Mouse (Mus musculus) heart, embryonic 13.5 days (tissue): ENCODE results near the gene Acvrl1. TPM values are rescaled to one million over a fixed set of nuclear protein-coding genes. Genes with fewer than 3 reads are reported as not detected.

Experiments
- ATAC-seq: fragments of 200-750 bp; cut with Nextera tagmentation; 2 replicates; pipeline ENCODE4 v1.8.0; 2017; ENCODE audit warnings: moderate TSS enrichment; ENCODE audit not compliant: insufficient number of reproducible peaks, low FRiP score, low TSS enrichment; ENCODE audit errors: extremely low read depth
- H3K27ac ChIP-seq: fragments of 300-500 bp; sonication (generic); replicated peaks from 2 replicates; pipeline ENCODE4 v1.5.1; 2015; ENCODE audit warnings: moderate library complexity, mild to moderate bottlenecking, inconsistent platforms
- H3K27me3 ChIP-seq: fragments of 300-500 bp; sonication (generic); replicated peaks from 2 replicates; pipeline ENCODE4 v1.6.1; 2015; ENCODE audit warnings: mild to moderate bottlenecking, inconsistent platforms
- H3K36me3 ChIP-seq: fragments of 300-500 bp; sonication (generic); 2 replicates; pipeline ENCODE4 v1.6.1; 2015; ENCODE audit warnings: mild to moderate bottlenecking, inconsistent platforms
- H3K4me1 ChIP-seq: fragments of 300-500 bp; sonication (generic); 2 replicates; pipeline ENCODE4 v1.6.1; 2015; ENCODE audit warnings: inconsistent platforms
- H3K4me2 ChIP-seq: fragments of 300-500 bp; sonication (generic); 2 replicates; pipeline ENCODE4 v1.6.1; 2015; ENCODE audit warnings: inconsistent platforms, mild to moderate bottlenecking, moderate library complexity
- H3K4me3 ChIP-seq: fragments of 300-500 bp; sonication (generic); 2 replicates; pipeline ENCODE4 v1.5.1; 2015; ENCODE audit warnings: moderate library complexity, mild to moderate bottlenecking, inconsistent platforms
- H3K9ac ChIP-seq: fragments of 300-500 bp; sonication (generic); 2 replicates; pipeline ENCODE4 v1.6.1; 2015; ENCODE audit warnings: inconsistent platforms, mild to moderate bottlenecking, moderate library complexity
- H3K9me3 ChIP-seq: fragments of 300-500 bp; sonication (generic); 2 replicates; pipeline ENCODE4 v1.6.1; 2016; ENCODE audit warnings: inconsistent platforms
- WGBS: fragments of 180-500 bp; shearing (Covaris S2); methylation state at CpG from one replicate; pipeline ENCODE4 v1.1.7; 2015; ENCODE audit warnings: mixed read lengths; 5-methylcytosine and 5-hydroxymethylcytosine counted together
- polyA plus RNA-seq: library from polyadenylated mRNA; unstranded; fragments of >200 nt; fragmentation: Nextera tagmentation; extraction: Ambion mirVana; gene quantifications from 2 replicates; pipeline ENCODE4 v1.2.1, GENCODE M21; 2015

The Acvrl1 gene
- polyA plus RNA-seq, 1 experiment from 2014 or later, result 7.0 TPM

DNA sequence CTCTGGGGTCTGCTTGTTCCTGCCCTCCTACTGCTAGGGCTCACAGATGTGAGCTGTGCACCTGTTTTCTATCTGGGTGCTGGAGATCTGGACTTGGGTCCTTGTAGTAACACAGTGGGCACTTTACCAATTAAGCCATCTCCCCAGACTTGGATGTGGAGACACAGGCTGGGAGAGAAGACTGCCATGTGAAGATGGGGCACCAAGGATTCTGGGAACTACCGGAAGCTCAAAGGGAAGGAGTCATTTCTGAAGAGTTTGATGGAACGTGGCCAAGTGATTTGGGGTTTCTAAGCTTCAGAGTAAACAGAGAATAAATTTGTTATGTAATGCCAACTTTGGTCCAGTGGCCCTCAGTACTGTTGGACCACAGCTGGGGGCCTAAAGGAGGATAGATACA, 43.7 kb downstream of the Acvrl1 start:
- Histone ChIP-seq H3K27ac (no peak overlapping the region), H3K36me3 (no peaks in the 10 kb centered on the region), H3K4me2 (no peak overlapping the region), H3K9ac (no peak overlapping the region), H3K4me3 (no peak overlapping the region), H3K4me1 (peaks cover 33% of the 10 kb centered on the region), H3K9me3 (no peaks in the 10 kb centered on the region), H3K27me3 (0 out of 2 replicates have a peak, but pooled peaks cover 6% of the 10 kb centered on the region)
- WGBS, result 91% methylated on average over 2 of the region's 2 CpGs
- ATAC-seq, result no peak

DNA sequence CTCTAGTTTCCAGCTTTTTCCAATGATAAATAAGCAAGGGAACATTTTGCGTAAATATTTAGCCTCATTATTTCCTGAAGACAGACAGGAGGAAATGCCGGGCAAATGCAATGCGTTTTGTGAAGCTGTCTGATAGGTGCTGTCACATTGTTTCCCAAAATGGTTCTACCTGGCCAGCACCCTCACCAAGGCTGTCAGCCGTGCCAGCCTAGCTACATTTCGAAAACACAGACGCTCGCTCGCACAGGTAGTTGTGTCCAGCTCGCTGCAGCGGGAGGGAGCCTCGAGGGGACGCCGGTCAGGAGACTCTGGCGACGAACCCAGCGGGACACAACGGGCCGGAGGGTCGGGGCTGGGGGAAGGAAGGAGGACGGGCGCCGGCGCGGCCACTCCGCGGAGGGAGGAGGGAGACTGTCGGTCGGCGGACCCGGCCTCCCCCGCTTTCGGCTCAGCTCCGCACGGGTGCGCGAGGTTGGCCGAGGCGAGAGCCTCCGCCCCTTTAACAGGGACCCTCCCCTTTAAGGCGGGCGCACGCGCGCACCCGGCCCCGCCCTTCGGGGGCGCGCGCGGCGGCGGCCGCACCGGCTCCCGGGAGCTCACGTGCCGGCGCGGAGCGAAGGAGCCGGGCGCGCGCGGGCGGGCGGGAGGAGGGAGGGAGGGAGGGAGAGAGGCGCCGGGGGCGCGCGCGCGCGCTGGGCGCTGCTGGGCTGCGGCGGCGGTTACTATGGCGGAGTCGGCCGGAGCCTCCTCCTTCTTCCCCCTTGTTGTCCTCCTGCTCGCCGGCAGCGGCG, 45.3 kb downstream of the Acvrl1 start, which contains the start of gene Acvr1b:
TSS of gene Acvr1b (plus strand) at position 647 of the 791 bp plus-strand sequence.
- ATAC-seq, result peak; percentile 90
- H3K36me3 ChIP-seq, result no peaks in the 10 kb centered on the region
- peak within 1 kb of the TSS; percentile 93 for H3K27ac ChIP-seq
- H3K9me3 ChIP-seq, result no peaks in the 10 kb centered on the region
- peak within 1 kb of the TSS; percentile 90 for H3K4me3 ChIP-seq
- no peaks in the 10 kb centered on the region for H3K27me3 ChIP-seq
- under 1% methylated on average over 52 of the region's 87 CpGs for WGBS
- peak within 1 kb of the TSS; percentile 94 for H3K4me2 ChIP-seq
- peaks cover 48% of the 10 kb centered on the region for H3K4me1 ChIP-seq
- peak within 1 kb of the TSS; percentile 98 for H3K9ac ChIP-seq

DNA sequence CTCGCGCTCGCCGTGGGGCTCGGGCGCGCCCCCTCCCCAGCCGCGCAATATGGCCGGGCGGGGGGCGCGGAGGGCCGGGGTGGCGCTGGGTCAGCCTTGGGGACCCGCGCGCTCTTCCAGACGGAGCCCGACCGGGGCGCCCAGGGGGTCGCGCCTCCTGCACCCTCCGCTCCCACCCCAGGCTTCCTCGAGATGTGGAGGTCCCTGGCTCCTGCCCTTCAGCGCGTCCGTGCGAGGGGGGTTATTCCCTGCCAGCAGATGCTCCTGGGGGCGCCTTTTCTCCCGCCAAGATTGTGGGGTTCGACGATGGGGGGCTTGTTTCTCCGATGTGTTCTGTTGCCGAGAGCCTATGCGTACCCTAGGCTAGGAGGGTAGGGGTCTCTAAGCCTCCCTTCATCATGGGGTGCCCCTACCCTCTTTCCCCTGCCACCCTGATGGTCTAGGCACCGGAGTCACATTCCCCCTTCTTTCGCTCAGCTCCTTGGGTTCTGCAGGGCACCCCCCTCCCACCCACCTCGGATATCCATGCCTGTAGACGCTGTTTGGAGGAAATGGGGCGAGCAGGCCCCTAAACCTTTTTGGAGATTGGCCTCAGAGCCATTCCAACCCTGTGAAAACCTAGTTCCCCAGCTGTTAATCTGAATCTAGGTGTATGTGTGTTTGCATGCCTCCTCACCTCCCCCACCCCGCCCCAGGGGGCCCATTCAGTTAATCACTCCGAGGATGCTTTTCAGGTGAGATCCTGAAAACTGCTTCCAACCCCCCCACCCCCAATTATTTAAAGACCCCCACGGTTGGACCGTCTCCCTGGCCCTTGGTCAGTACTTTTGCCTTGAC, 46.2 kb downstream of the Acvrl1 start:
- peak; percentile 22 for ATAC-seq
- peaks cover 57% of the 10 kb centered on the region for H3K4me1 ChIP-seq

DNA sequence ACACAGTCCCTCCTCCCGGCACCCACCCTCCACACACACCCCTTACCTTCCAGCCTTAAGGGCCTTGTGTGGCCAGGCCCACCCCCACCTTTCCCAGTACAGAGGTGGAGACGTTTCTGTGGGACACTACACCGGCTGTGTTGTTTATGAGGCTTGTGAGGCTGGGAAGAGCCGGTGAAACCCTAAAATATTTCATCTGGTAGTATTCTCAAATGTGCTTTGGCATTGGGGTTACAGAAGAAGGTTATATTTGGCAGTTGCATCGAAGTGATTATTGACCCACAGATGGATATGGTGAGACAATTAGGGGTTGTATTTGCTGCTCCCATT, 46.8 kb downstream of the Acvrl1 start:
- Histone ChIP-seq H3K9ac (peak overlapping the region; percentile 98), H3K4me1 (peaks cover 62% of the 10 kb centered on the region), H3K27ac (peak overlapping the region; percentile 93), H3K27me3 (no peaks in the 10 kb centered on the region), H3K4me2 (peak overlapping the region; percentile 94), H3K4me3 (peak overlapping the region; percentile 90), H3K9me3 (no peaks in the 10 kb centered on the region), H3K36me3 (no peaks in the 10 kb centered on the region)
- 9% methylated on average over 5 of the region's 5 CpGs for WGBS
- no peak for ATAC-seq

More for the DNA sequence above, 46.2 kb downstream of the Acvrl1 start:
- Histone ChIP-seq H3K9me3 (no peaks in the 10 kb centered on the region), H3K4me2 (peak overlapping the region; percentile 94), H3K27me3 (no peaks in the 10 kb centered on the region), H3K9ac (peak overlapping the region; percentile 98), H3K36me3 (no peaks in the 10 kb centered on the region), H3K27ac (peak overlapping the region; percentile 93), H3K4me3 (peak overlapping the region; percentile 90)
- WGBS, result 1% methylated on average over 25 of the region's 46 CpGs

DNA sequence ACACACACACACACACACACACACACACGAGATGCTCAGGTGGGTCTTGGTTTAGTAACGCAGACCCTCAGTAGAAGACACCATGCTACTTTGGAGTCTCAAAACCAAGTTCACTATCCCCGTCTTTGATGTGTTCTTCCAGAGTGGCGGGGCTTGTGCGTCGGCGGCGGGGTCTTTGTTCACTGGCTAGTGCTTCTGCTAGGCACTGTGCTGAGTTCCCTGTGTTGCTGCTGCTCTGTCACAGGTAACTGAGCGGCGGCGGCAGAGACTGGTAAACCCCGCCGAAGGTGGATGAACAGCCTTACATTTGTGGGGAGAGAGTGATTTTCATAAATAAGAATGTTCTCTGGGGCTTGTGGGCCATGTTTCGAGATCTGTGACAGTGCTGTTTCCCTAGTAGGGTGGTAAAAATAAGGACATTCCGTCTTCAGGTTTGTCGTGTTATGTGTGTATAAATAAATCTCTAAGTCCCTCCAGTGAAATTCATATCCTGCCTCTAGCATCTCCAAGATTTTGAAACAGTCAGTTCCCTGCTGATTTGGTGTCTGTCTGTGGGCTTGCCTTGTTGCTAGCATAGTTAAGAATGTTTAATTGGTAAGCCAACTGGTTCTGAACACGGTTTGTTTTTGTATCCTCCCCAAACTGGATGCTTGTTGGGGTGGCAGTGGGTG, 47.4 kb downstream of the Acvrl1 start:
- H3K4me1 ChIP-seq, result peaks cover 69% of the 10 kb centered on the region

DNA sequence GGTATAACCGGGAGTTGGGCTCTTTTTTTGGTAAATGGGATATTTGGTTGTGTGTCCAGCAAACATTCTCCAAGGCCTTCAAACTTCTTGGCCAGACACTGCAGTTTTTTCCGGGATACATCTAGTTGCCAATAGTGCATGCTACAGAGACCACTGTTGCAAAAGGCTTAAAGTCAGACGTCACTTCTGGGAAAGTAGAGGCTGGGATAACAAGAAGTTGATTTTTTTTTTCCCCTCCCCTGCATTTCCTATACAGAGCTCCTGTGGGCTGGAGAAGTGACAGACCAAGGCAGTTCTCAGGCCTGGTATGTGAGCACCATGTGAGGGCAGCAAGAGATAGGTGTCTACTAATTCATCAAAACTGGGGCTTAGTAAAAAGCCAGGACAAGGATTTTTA, 48.0 kb downstream of the Acvrl1 start:
- Histone ChIP-seq H3K4me3 (peak overlapping the region; percentile 90), H3K27ac (peak overlapping the region; percentile 93), H3K27me3 (no peaks in the 10 kb centered on the region), H3K36me3 (no peaks in the 10 kb centered on the region), H3K4me2 (peak overlapping the region; percentile 94), H3K4me1 (peaks cover 74% of the 10 kb centered on the region), H3K9me3 (no peaks in the 10 kb centered on the region), H3K9ac (peak overlapping the region; percentile 98)
- 29% methylated on average over 3 of the region's 3 CpGs for WGBS
- ATAC-seq, result no peak

More for the DNA sequence above, 47.4 kb downstream of the Acvrl1 start:
- no peaks in the 10 kb centered on the region for H3K9me3 ChIP-seq
- no peak for ATAC-seq
- peak overlapping the region; percentile 93 for H3K27ac ChIP-seq
- no peaks in the 10 kb centered on the region for H3K27me3 ChIP-seq
- WGBS, result 20% methylated on average over 17 of the region's 17 CpGs
- H3K4me3 ChIP-seq, result peak overlapping the region; percentile 90
- H3K9ac ChIP-seq, result peak overlapping the region; percentile 98
- peak overlapping the region; percentile 94 for H3K4me2 ChIP-seq
- H3K36me3 ChIP-seq, result no peaks in the 10 kb centered on the region

DNA sequence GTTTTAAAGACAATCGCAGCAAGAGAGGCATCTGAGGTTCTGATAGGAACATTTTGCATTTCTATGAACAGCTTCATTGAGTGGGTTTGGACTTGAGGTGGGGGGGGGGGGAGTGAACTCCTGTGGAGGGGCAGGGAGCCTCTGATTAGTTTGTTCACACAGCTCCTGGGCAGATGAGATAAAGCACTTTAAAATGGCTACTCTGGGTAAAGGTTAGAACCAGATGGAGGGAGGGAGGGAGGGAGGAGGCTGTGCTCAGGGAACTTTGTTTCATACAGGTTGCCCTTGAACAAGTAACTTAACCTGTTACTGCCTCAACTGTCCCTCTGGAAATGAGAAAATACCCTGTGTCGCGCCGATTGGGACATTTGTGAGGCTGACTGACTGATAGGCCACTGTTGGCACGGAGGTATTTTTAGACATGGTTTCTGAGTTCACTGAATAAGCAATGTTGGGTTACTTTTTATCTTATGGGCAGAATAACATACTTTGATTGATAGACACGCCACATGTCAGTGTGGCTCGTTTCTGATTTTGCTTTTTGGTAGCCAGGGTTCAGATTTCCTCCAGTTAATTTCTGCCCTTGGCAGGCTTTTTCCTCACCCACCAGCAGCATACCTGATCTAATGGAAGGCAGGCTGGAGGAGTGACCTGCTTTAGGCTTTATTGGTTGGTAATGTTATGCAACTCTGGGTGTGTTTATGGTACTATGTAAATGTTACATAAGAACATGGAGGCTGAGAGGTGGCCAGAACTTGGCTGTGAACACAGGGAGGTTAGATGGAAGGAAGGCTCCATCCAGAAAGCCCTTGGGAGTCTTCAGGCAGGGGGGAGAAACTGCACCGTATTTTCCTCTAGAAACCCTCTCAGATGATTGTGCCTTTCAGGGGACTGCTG, 48.7 kb downstream of the Acvrl1 start:
- H3K4me2 ChIP-seq, result peak overlapping the region; percentile 94

DNA sequence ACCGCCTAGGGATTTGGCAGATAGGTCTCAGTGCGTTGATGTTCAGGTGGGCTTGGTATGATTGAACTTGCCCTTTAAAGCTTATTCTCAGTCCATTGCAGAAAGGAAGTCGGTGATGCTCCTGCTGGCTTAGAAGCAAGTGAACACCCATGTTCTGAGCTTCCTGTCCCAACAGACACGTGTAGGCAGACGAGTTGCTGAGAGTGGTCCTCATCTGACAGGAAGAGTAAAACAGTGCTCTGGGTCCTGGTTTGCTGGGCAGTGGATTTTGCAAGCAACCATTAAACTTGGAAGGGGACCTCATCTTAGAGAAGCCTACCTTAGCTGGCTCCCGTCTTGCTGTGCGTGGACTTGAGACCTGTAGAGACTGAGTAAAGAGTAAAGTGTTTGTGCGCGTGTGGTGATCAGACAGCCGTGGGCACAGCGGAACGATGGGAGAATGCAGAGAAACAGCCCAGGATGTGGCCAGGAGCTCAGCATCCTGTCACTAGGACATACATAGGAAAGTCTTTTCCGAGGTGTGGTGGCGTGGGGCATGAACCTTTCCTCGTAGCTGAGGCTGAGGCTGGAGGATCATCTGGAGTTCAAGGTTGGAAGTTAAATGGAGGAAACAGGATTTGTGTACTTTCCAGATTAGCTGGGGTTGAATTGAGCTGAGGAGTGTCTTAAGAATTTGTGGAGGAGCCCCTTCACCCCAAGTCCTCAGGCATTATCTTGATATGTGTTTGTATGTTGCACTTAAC, 52.2 kb downstream of the Acvrl1 start:
- H3K9me3 ChIP-seq, result peaks cover 3% of the 10 kb centered on the region; the same call in 1 of the 2 replicates
- no peak overlapping the region for H3K4me2 ChIP-seq
- H3K4me3 ChIP-seq, result no peak overlapping the region
- peak overlapping the region; percentile 24; the same call in 1 of the 2 replicates for H3K27ac ChIP-seq
- 72% methylated on average over 15 of the region's 15 CpGs for whole genome bisulfite sequencing
- H3K27me3 ChIP-seq, result no peaks in the 10 kb centered on the region
- H3K9ac ChIP-seq, result 0 out of 2 replicates have a peak overlapping the region, but pooled peaks have one; percentile 16
- peaks cover 64% of the 10 kb centered on the region for H3K4me1 ChIP-seq
- ATAC-seq, result no peak
- peaks cover 7% of the 10 kb centered on the region for H3K36me3 ChIP-seq

More for the DNA sequence above, 48.7 kb downstream of the Acvrl1 start:
- Histone ChIP-seq H3K27ac (peak overlapping the region; percentile 93), H3K9ac (peak overlapping the region; percentile 98), H3K9me3 (no peaks in the 10 kb centered on the region), H3K4me3 (peak overlapping the region; percentile 90), H3K36me3 (no peaks in the 10 kb centered on the region), H3K27me3 (no peaks in the 10 kb centered on the region), H3K4me1 (peaks cover 78% of the 10 kb centered on the region)
- no peak for ATAC-seq
- WGBS, result 26% methylated on average over 8 of the region's 8 CpGs

DNA sequence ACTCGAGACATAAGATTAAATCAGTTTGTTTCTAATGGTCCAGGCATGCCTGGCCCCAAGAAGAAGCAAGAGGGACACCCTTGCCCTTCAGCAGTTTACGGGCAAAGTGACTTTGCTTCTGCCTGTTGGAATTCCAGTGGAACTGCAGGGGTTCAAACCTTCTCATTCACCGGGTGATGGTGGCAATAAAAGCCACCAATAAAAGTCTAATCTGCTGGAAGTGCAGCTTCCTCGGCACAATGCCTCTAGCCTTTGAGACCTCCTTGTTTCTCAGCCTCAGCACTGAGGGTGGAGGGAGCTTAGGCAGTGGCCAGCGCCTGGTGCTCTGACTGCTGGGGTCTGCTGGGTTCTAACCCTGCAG, 52.8 kb downstream of the Acvrl1 start:
- Histone ChIP-seq H3K9ac (peak overlapping the region; percentile 52), H3K27ac (peak overlapping the region; percentile 24; the same call in 1 of the 2 replicates), H3K4me1 (peaks cover 58% of the 10 kb centered on the region), H3K4me2 (no peak overlapping the region), H3K4me3 (no peak overlapping the region), H3K9me3 (peaks cover 3% of the 10 kb centered on the region; the same call in 1 of the 2 replicates), H3K36me3 (peaks cover 10% of the 10 kb centered on the region), H3K27me3 (no peaks in the 10 kb centered on the region)
- no peak for ATAC-seq
- 40% methylated on average over 5 of the region's 5 CpGs for WGBS

DNA sequence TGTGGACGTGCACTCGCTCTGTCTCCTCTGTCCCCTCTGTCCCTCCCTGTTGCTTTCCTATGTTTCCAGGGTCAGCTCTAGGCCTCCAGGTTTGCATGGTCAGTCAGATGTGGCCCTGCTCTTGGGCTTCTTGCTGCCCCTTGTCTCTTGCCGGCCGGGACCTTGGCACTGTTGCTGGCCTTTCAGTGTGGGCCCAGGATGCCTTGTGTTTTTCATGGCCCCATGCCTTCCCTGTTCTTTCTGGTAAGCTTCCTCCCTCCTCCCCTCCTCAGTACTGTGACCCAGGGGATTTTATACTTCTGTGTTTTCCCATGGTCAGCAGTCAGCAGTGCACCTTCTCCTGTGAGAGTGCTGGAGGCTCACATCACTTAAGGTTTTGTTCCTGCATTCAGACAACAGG, 53.2 kb downstream of the Acvrl1 start:
- no peak for ATAC-seq
- Histone ChIP-seq H3K27ac (peak overlapping the region; percentile 24; the same call in 1 of the 2 replicates), H3K27me3 (no peaks in the 10 kb centered on the region), H3K4me2 (no peak overlapping the region), H3K36me3 (peaks cover 15% of the 10 kb centered on the region), H3K4me3 (no peak overlapping the region), H3K4me1 (peaks cover 54% of the 10 kb centered on the region), H3K9ac (peak overlapping the region; percentile 52), H3K9me3 (peaks cover 3% of the 10 kb centered on the region; the same call in 1 of the 2 replicates)
- WGBS, result 43% methylated on average over 4 of the region's 4 CpGs
